Mouse (Mus musculus): ENCODE data around the gene Dcp1b.

Dcp1b gene

DNA sequence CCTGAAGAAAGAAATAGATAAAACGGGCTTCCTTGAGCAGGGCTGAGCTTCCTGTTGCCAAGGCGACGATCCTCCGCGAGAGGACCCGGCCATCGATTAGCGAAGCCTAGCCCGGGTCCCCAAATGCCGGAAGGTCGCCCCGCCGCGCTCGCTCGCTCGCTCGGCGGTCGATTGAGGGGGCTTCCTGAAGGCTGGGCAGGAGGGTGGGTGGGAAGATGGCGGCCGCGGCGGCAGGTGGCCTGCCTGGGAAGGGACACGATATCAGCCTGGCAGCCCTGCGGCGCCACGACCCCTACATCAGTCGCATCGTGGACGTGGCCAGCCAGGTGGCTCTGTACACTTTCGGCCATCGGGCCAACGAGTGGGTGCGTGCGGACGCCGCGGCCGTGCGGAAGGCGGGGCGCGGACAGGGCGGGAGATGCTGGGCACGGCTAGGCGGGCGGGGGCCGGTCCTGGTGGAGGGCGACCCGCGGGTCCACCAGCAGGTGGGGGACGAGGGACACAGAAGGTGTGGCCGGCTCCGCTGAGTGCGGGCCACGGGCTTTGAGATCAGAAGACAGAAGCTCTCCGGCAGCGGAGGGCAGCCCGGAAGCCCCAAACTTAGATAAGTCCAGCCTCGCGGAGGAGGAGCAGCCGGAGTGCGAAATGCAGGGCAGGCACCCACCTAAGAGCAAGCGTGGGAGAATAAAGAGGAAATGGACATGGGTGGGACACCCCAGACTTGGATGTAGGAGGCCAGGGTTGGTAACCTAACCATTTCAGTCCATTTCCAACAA lies at the start of gene Dcp1b:
Gene Dcp1b (plus strand): TSS at position 176 of the 776 bp plus-strand sequence.
- peak; percentile 74 to 90 for DNase-seq (ENCODE audit: low spot score in 2 of 2)

DNA sequence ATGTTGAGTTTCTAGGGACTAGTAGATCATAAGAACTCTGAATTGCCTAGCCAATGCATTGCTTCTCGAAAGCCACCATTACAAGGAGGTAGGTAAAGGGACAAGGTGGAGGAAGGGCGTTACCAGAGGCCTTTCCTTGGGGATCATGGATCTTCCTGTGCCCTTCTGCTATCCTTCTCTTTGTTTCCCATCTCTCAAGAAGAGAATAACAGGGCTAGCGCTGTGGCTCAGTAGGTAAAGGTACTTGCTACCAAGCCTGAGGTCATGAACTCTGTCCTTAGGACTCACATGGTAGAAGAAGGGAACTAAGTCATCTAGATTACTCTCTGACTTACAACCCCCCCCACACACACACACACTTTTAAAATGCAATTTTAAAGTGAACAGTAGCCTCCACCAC lies 48.1 kb upstream of the Dcp1b start:
- DNase-seq (ENCODE audit: low spot score in 2 of 2): no peak

DNA sequence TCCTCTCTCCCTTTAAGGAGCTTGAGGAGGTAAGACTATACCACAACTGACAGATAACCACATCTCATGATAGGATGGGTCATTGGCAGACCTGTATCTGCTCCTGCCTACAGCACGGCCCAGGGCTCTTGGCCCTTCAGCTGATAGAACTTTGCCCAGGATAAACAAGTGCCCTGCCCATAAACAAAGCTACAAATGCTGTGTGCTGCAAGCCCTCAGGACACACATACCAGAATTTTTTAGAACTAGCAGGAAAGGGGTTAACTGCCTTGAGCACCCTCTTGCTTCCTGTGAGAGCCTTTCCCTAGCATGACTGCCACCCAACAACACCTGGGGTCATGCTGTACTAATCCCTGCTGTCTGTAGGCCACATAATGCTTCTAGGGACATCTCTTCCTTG lies 47.0 kb upstream of the Dcp1b start:
- no peak for DNase-seq (ENCODE audit: low spot score in 2 of 2)

DNA sequence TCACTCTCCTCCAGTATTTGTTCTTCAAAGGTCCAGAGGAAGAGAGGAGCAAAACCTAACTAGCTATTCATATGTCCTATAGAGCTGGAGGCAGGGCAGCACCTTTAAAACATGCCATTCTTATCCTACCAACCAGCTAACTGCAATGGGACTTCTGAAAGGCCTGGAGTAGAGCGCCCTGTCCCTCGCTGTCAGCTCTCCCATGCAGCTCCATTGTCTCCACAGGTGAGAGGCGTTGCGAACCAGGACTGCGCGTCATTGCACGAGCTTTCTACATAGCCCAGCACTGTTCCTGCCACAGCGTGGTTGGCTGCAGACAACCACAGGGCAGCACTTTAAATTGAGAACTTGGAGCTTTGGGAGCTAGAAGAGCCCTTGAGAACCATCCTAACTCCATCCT lies 46.5 kb upstream of the Dcp1b start:
- DNase-seq (ENCODE audit: low spot score in 2 of 2): no peak

DNA sequence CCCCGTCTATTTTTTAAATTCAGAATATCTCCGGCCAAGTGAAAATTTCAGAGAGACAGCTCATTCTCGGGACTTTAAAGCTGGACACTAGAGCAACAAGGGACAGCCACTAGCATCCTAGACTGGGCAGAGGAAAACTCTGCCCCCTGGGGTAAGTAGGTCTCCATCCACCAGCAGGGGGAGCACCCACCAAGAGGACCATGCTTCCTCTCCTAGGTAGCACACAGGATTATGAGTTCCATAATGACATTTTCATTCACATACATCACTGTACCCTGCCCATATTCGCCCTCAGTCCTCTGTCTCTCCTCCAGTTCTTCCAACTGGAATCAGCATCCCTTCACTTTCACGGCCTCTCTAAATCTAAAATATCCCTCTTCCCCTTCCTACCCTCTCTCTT lies 45.4 kb upstream of the Dcp1b start:
- DNase-seq (ENCODE audit: low spot score in 2 of 2): peak in 1 of 2 experiments; percentile 22

DNA sequence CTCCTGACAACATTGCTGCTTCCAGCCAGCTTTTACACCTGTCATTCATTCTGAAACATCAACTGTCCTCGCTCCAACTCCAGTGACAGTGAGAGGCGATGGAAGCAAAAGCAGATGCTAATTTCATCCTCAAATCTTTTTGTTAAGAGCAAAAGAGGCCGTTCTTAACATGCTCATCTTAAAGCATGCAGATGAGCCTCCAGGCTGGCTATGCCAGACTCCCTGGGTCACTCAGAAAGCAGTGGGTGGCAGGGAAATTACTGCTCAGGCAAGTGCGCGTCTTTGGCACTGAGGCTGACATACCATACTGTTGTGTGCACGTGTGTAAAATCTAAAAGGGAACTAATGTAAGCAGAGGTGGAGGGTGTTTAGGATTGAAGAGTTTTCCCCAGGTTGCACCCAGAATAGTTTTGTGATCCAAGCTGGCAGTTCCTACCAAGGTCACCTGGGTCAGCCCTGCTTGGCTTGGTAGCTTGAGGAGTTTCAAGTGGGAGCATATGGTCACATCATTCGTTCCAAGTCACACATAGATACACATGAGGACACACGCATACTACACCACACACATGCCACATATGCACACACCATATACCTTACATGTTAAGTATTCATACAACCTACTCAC lies 42.8 kb upstream of the Dcp1b start:
- DNase-seq (ENCODE audit: low spot score in 2 of 2): no peak

DNA sequence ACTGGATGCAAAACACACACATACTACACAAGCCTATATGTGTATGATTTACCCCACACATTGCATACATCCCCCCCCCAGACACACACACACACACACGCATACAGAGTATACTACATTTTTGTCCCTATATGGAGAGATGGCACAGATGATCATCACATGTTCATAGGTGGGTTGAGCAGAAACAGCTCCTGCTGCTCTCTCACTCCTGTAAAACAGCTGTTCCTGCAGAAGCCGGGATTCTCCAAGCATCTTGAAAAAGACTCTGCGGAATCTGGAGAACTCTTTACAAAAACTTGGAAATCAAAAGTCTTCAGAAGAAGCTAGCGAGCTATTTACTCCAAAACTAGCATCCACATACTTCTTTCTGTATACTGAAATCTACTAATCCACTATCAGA lies 42.2 kb upstream of the Dcp1b start:
- no peak for DNase-seq (ENCODE audit: low spot score in 2 of 2)

DNA sequence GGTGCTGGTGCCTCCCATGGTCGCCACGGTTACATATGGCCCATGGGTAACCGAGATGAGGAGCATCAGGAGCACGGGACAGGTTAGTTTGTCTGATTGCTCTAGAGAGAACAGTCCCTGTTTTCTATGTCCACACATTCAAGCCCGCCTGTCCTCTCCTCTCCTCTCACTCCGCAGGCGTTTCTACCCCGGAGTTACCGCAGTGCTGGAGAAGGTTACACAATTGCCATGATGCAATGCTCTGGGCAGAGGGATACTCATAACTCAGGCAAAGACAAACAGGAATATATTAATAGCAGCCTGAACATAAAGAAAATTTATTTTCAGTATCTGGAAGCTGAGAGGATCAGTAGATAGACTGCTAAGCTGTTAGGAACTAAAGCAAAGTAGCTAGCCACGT lies 37.3 kb upstream of the Dcp1b start:
- DNase-seq (ENCODE audit: low spot score in 2 of 2): no peak

DNA sequence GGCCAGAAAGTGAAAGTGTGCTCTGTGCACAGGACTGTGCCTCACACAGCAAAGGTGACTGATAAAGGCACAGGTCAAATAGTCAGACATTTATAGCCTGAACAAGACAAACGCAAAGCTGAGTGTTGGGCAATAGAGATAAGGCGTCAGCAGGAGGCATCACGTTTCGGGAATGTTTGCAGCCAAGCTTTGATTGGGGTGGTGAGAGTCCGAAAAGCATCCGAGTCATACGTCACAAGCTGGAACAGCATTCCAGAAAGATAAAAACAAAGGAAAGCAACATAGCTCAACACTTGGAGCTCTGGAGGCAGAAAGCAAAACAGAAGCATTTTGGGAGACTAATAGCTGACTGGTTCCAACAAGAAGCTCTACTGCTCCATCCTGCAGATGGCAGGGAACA lies 35.5 kb upstream of the Dcp1b start:
- no peak for DNase-seq (ENCODE audit: low spot score in 2 of 2)

DNA sequence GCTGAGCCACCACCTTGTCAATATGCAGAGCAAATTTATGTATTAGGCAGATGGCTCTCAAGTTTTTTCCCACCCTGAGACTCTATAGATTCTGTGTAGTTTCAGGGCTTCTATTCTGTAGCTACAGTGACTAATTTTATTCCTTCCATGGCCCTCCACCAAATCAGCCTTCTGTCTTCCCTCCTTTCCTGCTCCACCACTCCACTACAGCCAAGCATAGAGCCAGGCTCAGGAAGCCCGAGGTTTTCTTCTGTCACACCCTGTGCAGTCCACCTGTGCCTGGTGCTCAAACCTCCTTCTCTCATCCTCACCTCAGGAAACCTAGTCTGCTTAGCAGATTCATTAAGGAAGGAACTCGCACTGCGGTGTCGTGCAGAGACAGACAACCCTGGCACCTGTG lies 29.9 kb upstream of the Dcp1b start:
- no peak for DNase-seq (ENCODE audit: low spot score in 2 of 2)

DNA sequence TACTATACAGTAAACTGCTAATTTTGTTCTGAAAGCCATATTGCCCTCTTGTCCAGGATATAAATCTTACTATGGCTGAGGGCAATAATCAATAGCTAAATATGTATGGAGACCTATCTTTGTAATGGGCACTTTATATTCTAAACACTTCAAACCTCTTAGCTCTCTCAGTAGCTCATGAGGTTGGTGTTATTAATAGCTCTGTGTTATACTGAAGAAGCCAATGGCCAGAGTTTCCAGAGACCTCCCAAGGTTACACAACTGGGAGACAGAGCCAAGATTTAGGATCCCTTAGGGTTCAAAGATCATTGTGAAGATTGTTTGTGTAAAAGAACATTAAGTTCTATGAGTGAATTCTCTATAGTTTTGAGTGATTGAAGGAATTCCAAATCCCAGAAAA lies 9.4 kb upstream of the Dcp1b start:
- DNase-seq (ENCODE audit: low spot score in 2 of 2): no peak

DNA sequence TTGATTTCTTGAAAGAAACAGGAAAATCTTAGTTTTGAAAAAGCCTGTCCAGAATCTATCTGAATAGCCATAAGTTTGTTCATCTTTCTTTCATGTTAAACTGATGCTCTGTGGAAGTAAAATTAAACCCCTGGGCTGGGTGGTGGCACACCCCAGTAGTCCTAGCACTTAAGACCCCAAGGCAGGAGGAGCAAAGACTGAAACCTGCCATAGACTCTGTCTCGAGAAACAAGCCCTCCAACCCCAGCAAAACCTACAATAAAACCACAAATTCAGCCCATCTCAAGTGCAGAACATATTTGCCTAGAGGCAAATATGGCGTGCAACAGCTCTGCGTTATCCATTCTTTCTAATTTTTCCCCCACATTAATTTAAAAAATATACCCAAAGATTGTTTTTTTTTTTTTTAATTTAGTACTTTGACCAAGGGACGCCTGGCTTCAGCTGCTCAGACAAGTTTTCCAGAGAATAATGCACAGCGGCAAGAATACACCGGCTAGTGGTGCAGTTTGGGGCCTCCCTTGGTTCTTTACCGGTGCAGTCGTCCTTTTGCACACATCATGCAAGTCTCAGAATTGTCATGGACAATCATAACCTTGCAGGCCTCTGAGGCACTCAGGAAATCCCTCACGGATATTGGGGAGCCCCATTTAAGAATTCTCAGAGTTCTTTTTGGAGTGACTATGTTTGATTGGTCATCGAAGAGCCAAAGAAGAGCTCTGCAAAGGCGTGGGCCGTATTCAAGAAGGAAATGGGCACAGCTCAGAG lies 562 bp upstream of the Dcp1b start:
- DNase-seq (ENCODE audit: low spot score in 2 of 2): no peak

DNA sequence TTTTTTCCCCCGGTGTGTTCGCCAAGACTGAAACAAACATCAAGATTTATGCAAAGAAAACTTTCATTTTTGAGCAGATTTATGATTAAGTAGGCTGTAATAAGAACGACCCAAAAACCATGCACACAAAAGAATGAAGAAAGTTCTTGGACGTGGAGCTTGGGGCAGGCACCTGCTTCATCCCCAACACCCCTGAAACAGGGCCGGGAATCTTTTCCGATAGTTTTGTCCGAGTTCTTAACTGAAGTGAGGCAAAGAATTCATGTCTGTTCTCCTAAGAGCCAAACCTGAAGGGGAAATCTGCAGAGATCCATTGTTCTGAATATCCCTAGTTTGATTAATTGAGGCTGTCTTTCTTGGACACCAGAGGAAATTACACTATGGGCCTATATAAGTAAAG lies 1.1 kb downstream of the Dcp1b start:
- DNase-seq (ENCODE audit: low spot score in 2 of 2): no peak

DNA sequence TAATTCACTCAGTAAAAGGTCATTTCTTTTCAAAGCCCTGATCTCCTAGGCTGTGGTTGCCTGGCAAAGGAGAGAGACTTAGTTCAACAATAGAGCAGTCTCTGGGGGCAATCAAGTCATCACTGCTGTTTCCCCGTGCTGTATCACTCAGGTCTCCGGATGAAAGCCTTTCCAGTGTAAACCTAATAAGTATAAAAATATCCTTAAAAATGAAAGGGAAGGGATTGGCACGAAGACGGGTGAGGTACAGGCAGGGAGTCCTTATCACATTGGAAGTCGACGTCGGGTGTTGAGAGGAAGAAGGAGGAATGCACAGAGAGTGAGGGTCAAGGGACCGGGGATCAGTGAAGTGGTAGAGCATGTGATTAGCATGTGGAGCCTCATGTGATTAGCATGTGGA lies 2.0 kb downstream of the Dcp1b start:
- no peak for DNase-seq (ENCODE audit: low spot score in 2 of 2)

DNA sequence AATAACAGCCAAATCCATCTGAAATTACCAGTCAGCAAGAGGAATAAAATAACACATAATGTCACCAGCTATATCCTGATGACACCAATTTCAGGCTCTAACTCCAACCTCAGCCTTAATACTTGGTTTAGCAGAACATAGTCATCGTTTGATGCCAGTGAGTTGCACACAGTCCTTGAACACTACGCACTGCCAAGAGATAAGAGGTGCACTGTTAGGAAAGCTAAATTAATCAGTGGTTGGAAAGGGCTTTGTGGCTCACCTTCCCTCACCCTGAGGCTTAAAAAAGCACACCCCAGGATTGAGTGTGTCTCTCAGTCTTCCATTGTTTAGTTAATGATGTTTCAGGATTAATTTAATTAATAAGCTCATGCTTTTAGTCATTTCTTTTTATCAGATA lies 5.1 kb downstream of the Dcp1b start:
- no peak for DNase-seq (ENCODE audit: low spot score in 2 of 2)

DNA sequence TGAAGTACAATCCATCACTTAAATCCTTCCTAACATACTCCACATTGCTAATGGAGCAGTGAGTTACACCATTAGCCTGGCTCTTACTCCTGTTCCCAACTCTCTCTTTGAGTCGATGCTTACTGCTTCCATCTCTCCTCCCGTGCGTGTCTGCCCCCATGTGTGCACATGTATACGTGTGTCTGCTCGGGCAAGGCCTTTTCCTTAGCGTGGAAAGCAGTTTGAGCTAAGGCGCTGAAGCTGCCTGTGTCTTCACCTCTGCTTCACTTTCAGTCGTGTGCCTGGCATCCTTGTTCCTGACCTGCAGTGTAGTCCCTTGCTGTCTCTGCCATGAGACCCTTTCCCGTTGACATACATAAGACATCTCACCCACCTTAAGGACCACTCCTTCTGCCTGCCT lies 7.2 kb downstream of the Dcp1b start:
- DNase-seq (ENCODE audit: low spot score in 2 of 2): no peak

DNA sequence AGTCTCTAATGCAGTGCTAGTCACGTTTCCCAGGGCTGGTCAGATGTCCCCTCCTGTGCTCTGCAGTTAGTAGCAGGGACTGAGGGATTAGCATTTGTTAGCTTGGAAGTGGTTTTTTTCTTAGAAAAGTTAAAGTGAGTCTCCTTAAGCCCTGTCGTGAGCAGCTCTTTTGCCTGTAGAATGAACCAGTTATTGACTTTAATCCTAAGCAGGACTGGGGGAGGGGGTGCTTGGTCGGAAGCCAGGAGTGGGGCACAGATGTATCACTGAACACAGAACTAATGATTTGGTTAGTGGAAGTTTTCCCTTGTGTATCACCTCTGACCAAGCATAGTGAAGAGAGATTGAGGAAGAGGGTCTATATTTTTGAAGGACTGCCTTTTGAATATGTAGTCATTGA lies 8.7 kb downstream of the Dcp1b start:
- DNase-seq (ENCODE audit: low spot score in 2 of 2): no peak

DNA sequence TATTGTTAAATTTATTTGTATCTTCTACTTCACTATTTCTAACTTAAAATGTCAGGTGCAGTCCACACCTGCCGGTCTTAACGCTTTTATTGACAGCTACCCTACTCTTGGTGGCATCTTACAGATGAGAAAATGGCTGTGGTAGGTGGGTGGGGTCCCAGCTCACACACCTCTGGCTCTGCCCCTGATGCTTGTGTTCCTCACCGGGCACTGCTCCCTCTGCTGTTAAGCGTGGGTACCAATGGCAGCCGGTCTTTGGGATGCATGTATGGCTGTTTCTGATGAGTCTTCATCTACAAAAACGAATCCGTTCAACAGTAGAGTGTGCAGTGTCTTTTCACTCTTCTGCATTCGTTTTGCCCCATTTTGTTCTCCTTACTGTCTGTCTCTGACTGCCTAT lies 11.6 kb downstream of the Dcp1b start:
- DNase-seq (ENCODE audit: low spot score in 2 of 2): peak; percentile 18 to 24

DNA sequence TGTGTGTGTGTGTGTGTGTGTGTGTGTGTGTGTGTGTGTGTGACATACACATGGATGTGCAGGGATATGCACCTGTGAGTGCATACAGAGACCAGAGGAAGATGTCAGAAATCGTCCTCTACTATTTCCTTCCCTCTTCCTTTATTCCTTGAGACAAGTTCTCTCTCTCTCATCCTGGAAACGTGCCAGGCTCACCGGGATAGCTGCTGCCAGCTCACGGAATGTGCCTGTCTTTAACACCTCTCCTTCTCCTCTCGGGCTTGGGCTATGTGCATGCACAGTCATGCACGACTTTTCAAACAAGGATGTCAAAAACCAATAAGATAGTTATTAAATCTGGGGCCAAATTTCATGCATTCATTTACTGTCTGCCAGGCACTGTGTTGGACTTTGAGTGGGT lies 12.6 kb downstream of the Dcp1b start:
- DNase-seq (ENCODE audit: low spot score in 2 of 2): no peak

DNA sequence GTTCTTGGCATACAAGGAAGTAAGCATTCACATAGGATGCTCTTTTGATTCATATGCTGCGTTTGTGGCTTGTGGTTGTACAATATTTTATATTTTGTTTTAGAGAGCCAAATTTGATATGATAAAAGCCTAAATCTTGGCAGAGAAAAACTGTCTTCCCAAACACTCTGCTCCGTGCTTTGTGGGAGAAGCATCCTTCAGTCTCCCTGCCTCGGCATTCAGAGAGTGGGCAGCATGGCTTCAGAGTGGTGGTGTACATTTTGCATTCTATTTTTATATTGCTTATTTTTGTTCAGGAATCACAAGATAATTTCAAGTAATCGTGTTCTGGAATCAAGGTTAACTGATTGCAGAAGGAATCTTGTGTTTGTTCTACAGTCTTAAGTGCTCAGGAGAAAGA lies 16.4 kb downstream of the Dcp1b start:
- DNase-seq (ENCODE audit: low spot score in 2 of 2): no peak

DNA sequence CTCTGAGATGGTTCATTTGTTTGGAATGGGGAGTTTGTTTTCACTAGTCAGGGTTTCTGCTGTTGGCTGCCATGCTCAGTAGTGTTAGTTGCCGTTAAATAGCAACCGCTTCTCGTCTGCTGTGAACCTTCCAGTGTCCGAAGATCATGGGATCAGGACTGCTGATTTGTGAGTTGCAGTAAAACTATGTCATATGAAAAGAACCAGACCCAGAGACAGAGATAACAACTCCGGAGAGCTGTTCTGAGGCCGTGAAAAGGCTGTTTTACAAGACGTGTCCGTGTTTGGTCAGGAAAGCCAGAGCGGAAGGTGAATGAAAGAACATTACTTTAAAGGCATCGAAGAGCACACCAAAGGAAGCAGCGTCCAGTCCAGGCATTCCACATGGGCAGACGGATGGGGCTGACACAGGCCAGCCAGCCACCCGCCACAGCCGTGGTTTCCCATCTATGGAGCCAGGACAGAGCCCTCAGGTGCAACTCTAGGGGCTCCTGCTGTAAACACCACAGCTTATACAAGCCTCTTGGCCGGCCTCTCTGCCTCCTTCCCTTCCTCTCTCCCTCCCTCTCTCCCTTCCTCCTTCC lies 18.6 kb downstream of the Dcp1b start:
- no peak for DNase-seq (ENCODE audit: low spot score in 2 of 2)

DNA sequence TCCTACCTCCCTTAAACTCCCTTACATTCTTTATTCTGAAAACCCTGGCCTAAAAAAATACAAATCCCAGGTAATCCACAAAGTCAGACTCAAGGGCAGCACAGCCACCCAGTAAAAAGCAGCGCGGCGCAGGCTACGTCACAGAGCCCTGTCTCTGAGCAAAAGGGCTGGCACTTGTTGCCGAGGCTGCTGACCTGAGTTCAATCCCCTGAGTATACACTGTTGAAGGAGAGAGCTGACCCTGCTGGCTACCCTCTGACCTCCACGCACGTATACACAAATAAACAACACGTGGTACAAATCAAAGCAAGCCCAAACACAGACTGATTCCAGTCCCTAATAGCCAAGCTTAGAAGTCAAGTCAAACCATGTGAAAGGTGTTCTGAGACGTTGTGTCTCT lies 19.1 kb downstream of the Dcp1b start:
- DNase-seq (ENCODE audit: low spot score in 2 of 2): no peak

DNA sequence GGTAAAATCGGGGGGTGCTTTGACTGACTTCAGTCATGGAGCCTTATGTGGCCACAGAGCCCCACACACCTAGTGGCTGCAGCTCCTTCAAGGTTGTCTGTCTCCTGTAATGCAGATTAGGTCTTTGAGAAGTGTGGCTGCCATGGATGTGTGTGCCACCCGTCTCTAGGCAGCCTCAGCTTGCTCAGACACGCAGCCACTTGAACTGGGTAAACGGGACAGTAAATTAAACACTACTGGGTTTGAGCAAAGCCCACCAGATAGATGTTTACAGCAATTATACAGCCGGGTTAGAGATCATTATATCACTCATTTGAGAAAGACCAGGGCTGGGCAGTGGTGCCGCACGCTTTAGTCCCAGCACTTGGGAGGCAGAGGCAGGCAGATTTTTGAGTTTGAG lies 19.5 kb downstream of the Dcp1b start:
- DNase-seq (ENCODE audit: low spot score in 2 of 2): no peak

All from frontal cortex, postnatal 36 days (tissue).